Mouse (Mus musculus): ENCODE results near the gene Platr17. TPM values are rescaled to one million over a fixed set of nuclear protein-coding genes. Genes with fewer than 3 reads are reported as not detected.

The Platr17 gene
- total and polyA plus RNA-seq, 3 experiments, result not detected

DNA sequence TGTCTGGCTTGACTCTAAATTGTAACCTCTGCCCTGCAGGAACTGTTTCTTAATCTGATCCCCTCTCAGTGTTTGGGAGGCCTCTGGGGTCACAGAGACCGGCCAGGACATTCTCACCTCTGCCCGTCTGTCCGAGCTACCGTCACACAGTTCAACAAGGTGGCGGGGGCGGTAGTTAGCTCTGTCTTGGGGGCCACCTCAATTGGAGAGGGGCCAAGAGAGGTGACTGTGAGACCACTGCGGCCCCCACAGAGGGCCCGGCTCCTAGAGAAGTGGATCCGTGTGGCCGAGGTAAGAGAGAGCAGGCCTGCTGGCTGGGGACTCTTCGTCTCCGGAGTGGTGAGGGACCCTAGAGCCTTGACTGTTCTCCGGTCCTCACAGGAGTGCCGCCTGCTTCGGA is 28.0 kb downstream of the Platr17 start:
- H3K27me3 ChIP-seq (ENCODE audit: control insufficient read depth in 1 of 2, insufficient read depth in 2 of 2, low read length in 2 of 2), result no peaks in the 10 kb centered on the region
- H3K9ac ChIP-seq (ENCODE audit: control insufficient read depth, low read depth, low read length, poor library complexity, severe bottlenecking), result no peak overlapping the region
- DNase-seq (ENCODE audit: low read depth, low spot score), result no peak
- no peak overlapping the region for H3K4me3 ChIP-seq (ENCODE audit: control insufficient read depth in 1 of 2, insufficient read depth in 1 of 2, low read depth in 2 of 2, low read length in 2 of 2)
- peaks cover 21% of the 10 kb centered on the region for H3K79me2 ChIP-seq (ENCODE audit: control insufficient read depth, insufficient read depth, low read length, poor library complexity)
- TF ChIP-seq USF2 (IDR thresholded peaks at IDR 0.05; ENCODE audit: borderline replicate concordance in 1 of 2, insufficient read depth in 1 of 2, low read depth in 1 of 2, low read length in 2 of 2) (no peak), TCF12 (IDR thresholded peaks at IDR 0.05; ENCODE audit: low read depth, low read length) (no peak), HCFC1 (IDR thresholded peaks at IDR 0.05; ENCODE audit: low read depth, low read length) (no peak)
- H3K36me3 ChIP-seq (ENCODE audit: control insufficient read depth in 1 of 2, insufficient read depth in 2 of 2, low read length in 2 of 2), result peaks cover 0 to 3% of the 10 kb centered on the region in 2 experiments; a peak in 2 of 4 replicates
- no peak overlapping the region for H3K27ac ChIP-seq (ENCODE audit: control insufficient read depth, low read depth, low read length)
- peaks cover 0 to 7% of the 10 kb centered on the region in 2 experiments; a peak in 2 of 4 replicates for H3K4me1 ChIP-seq (ENCODE audit: control insufficient read depth in 1 of 2, insufficient read depth in 2 of 2, low read length in 2 of 2)
- H3K9me3 ChIP-seq (replicated peaks; ENCODE audit: insufficient read depth, low read length), result no peaks in the 10 kb centered on the region

DNA sequence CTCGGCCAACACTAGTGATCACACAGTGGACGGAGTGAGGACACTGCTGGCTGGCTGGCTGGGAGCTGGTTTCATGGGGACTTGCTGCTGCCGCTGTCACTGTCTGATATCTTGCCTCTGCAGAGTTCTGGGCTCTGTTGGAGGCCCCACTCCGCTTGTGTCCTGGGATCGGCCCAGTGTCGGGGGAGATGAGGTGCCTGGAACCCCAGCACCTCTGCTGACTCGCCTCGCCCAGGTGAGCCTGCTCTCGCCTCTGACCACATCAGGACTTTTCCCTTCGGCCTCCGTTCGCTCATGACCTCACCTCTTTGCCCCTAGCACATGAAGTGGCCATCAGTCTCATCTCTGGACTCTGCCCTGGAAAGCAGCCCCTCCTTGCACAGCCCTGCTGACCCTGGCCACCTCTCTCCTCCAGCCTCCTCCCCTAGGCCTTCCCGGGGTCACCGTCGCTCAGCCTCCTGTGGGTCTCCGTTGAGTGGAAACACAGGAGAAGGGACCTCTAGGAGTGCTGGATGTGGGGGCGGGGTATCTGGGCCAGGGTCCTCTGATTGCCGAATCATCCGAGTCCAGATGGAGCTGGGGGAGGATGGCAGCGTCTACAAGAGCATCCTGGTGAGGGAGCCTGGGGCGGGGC is 30.6 kb downstream of the Platr17 start:
- Histone ChIP-seq H3K9ac (ENCODE audit: control insufficient read depth, low read depth, low read length, poor library complexity, severe bottlenecking) (no peak overlapping the region), H3K27me3 (ENCODE audit: control insufficient read depth in 1 of 2, insufficient read depth in 2 of 2, low read length in 2 of 2) (no peaks in the 10 kb centered on the region), H3K4me3 (ENCODE audit: control insufficient read depth in 1 of 2, insufficient read depth in 1 of 2, low read depth in 2 of 2, low read length in 2 of 2) (no peak overlapping the region), H3K79me2 (ENCODE audit: control insufficient read depth, insufficient read depth, low read length, poor library complexity) (peaks cover 13% of the 10 kb centered on the region), H3K9me3 (replicated peaks; ENCODE audit: insufficient read depth, low read length) (no peaks in the 10 kb centered on the region), H3K27ac (ENCODE audit: control insufficient read depth, low read depth, low read length) (no peak overlapping the region), H3K36me3 (ENCODE audit: control insufficient read depth in 1 of 2, insufficient read depth in 2 of 2, low read length in 2 of 2) (peaks cover 0 to 3% of the 10 kb centered on the region in 2 experiments; a peak in 2 of 4 replicates), H3K4me1 (ENCODE audit: control insufficient read depth in 1 of 2, insufficient read depth in 2 of 2, low read length in 2 of 2) (peaks cover 0 to 7% of the 10 kb centered on the region in 2 experiments; a peak in 3 of 4 replicates)
- TF ChIP-seq ZMIZ1 (IDR thresholded peaks at IDR 0.05; ENCODE audit: low read depth, low read length) (no peak), NELFE (IDR thresholded peaks at IDR 0.05; ENCODE audit: low read depth, low read length) (no peak), USF2 (IDR thresholded peaks at IDR 0.05; ENCODE audit: borderline replicate concordance in 1 of 2, insufficient read depth in 1 of 2, low read depth in 1 of 2, low read length in 2 of 2) (no peak), HCFC1 (IDR thresholded peaks at IDR 0.05; ENCODE audit: low read depth, low read length) (no peak), TCF12 (IDR thresholded peaks at IDR 0.05; ENCODE audit: low read depth, low read length) (no peak), EP300 (IDR thresholded peaks at IDR 0.05; ENCODE audit: low read depth in 1 of 2, low read length in 2 of 2) (no peak), BHLHE40 (IDR thresholded peaks at IDR 0.05; ENCODE audit: borderline replicate concordance, low read depth, low read length) (no peak), POLR2AphosphoS5 (IDR thresholded peaks at IDR 0.05; ENCODE audit: borderline replicate concordance, low read depth, low read length) (no peak), USF1 (IDR thresholded peaks at IDR 0.05; ENCODE audit: low read depth, low read length) (no peak), ELF1 (IDR thresholded peaks at IDR 0.05; ENCODE audit: low read depth, low read length) (no peak), MAZ (IDR thresholded peaks at IDR 0.05; ENCODE audit: low read depth, low read length) (no peak), CHD2 (IDR thresholded peaks at IDR 0.05; ENCODE audit: low read length) (no peak), KAT2A (conservative IDR thresholded peaks at IDR 0.05; ENCODE audit: low read depth, low read length) (no peak), E2F4 (IDR thresholded peaks at IDR 0.05; ENCODE audit: borderline replicate concordance, low read depth, low read length) (no peak)
- no peak for DNase-seq (ENCODE audit: low read depth, low spot score)
